Mouse (Mus musculus) midbrain, embryonic 16.5 days (tissue): ENCODE data around the gene Fgfrl1. TPM values are rescaled to one million over a fixed set of nuclear protein-coding genes. Genes with fewer than 3 reads are reported as not detected.

Experiments
- ATAC-seq: fragments of 200-750 bp; cut with Nextera tagmentation; 2 replicates; pipeline ENCODE4 v1.8.0; 2017; ENCODE audit warnings: moderate TSS enrichment
- H3K27ac ChIP-seq: fragments of 300-500 bp; sonication (generic); 2 replicates; pipeline ENCODE4 v1.5.1; 2014; ENCODE audit warnings: mild to moderate bottlenecking, low read length, mixed read lengths
- H3K27me3 ChIP-seq: fragments of 300-500 bp; sonication (generic); 2 replicates; pipeline ENCODE4 v1.6.1; 2014; ENCODE audit warnings: low read depth, low read length, mixed read lengths; ENCODE audit not compliant: control insufficient read depth, insufficient read depth
- H3K36me3 ChIP-seq: fragments of 300-500 bp; sonication (generic); 2 replicates; pipeline ENCODE4 v1.6.1; 2014; ENCODE audit warnings: mild to moderate bottlenecking, low read length, moderate library complexity, mixed read lengths; ENCODE audit not compliant: control insufficient read depth, insufficient read depth
- H3K4me1 ChIP-seq: fragments of 300-500 bp; sonication (generic); 2 replicates; pipeline ENCODE4 v1.6.1; 2014; ENCODE audit warnings: mild to moderate bottlenecking, low read length, mixed read lengths; ENCODE audit not compliant: control insufficient read depth, insufficient read depth
- H3K4me2 ChIP-seq: fragments of 300-500 bp; sonication (generic); 2 replicates; pipeline ENCODE4 v1.6.1; 2014; ENCODE audit warnings: mild to moderate bottlenecking, low read length, mixed read lengths
- H3K4me3 ChIP-seq: fragments of 300-500 bp; sonication (generic); 2 replicates; pipeline ENCODE4 v1.5.1; 2014; ENCODE audit warnings: low read depth, mild to moderate bottlenecking, low read length, moderate library complexity, mixed read lengths
- H3K9ac ChIP-seq: fragments of 300-500 bp; sonication (generic); 2 replicates; pipeline ENCODE4 v1.6.1; 2014; ENCODE audit warnings: low read depth, low read length, mixed read lengths
- H3K9me3 ChIP-seq: fragments of 300-500 bp; sonication (generic); replicated peaks from 2 replicates; pipeline ENCODE4 v1.6.1; 2014; ENCODE audit warnings: mild to moderate bottlenecking, low read length, mixed read lengths; ENCODE audit not compliant: control insufficient read depth, poor library complexity, severe bottlenecking
- WGBS: fragments of 180-500 bp; shearing (Covaris S2); extraction: QIAGEN DNeasy Blood & Tissue Kit; methylation state at CpG from one replicate; pipeline ENCODE4 v1.1.7; 2014; 5-methylcytosine and 5-hydroxymethylcytosine counted together
- polyA plus RNA-seq: library from polyadenylated mRNA; unstranded; fragments of >200 nt; fragmentation: Nextera tagmentation; extraction: Ambion mirVana; gene quantifications from 2 replicates; pipeline ENCODE4 v1.2.1, GENCODE M21; 2015

Fgfrl1 gene
- polyA plus RNA-seq, 1 experiment from 2014 or later: 3.3 TPM

DNA sequence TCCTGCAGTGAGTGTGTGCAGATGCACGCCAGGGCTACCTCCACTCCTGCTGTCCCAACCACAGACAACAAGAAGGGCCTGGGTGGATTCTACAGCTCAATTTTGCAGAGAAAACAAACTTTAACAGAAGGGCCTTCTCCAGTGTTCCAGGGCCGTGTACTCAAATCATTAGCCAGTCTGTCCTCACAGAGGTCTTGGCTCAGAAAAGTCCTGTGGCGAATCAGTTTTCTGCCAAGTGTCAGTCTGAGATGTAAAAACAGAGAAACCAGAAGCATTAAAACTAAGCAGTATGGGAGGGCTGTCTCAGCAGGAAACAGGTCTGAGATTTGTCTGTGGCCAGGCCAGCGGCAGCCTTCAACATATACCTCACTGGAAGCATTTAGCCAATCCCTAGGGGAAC is 25.9 kb downstream of the Fgfrl1 start:
- Histone ChIP-seq H3K4me1 (no peaks in the 10 kb centered on the region), H3K4me3 (no peak overlapping the region), H3K27me3 (no peaks in the 10 kb centered on the region), H3K9ac (no peak overlapping the region), H3K36me3 (no peaks in the 10 kb centered on the region), H3K9me3 (no peaks in the 10 kb centered on the region), H3K4me2 (no peak overlapping the region), H3K27ac (no peak overlapping the region)
- no peak for ATAC-seq
- WGBS: 35% methylated on average over 4 of the region's 4 CpGs

DNA sequence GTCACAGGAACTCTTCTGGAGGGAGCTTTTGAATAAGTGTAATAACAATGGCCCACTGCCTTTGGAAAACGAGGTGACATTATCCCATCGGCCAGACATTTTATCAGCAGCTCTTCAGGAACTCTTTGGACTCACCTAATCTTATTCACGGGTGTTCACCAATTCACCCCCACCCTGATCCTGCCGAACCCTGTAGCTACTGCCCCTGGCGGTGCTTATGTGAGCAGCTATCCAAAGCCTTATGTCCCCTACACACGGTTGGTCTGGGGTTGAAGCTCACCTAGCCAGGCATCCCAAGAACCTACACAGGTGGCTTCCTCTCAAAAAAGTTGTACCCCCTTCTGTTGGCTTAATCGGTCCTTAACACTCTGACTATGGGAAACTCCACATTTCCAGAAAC is 27.6 kb downstream of the Fgfrl1 start:
- Histone ChIP-seq H3K9me3 (no peaks in the 10 kb centered on the region), H3K36me3 (no peaks in the 10 kb centered on the region), H3K27ac (no peak overlapping the region), H3K27me3 (no peaks in the 10 kb centered on the region), H3K9ac (no peak overlapping the region), H3K4me2 (no peak overlapping the region), H3K4me3 (no peak overlapping the region), H3K4me1 (no peaks in the 10 kb centered on the region)
- WGBS: 70% methylated on average over 7 of the region's 7 CpGs
- no peak for ATAC-seq

GRCm38 (mm10) chr5:108724006-108724405 is 31.8 kb downstream of the Fgfrl1 start:
- H3K4me2 ChIP-seq: no peak overlapping the region
- no peak overlapping the region for H3K27ac ChIP-seq
- H3K36me3 ChIP-seq: no peaks in the 10 kb centered on the region
- 81% methylated on average over 2 of the region's 2 CpGs for WGBS
- H3K4me1 ChIP-seq: no peaks in the 10 kb centered on the region
- ATAC-seq: no peak
- no peaks in the 10 kb centered on the region for H3K9me3 ChIP-seq
- H3K27me3 ChIP-seq: no peaks in the 10 kb centered on the region
- no peak overlapping the region for H3K4me3 ChIP-seq
- H3K9ac ChIP-seq: no peak overlapping the region

DNA sequence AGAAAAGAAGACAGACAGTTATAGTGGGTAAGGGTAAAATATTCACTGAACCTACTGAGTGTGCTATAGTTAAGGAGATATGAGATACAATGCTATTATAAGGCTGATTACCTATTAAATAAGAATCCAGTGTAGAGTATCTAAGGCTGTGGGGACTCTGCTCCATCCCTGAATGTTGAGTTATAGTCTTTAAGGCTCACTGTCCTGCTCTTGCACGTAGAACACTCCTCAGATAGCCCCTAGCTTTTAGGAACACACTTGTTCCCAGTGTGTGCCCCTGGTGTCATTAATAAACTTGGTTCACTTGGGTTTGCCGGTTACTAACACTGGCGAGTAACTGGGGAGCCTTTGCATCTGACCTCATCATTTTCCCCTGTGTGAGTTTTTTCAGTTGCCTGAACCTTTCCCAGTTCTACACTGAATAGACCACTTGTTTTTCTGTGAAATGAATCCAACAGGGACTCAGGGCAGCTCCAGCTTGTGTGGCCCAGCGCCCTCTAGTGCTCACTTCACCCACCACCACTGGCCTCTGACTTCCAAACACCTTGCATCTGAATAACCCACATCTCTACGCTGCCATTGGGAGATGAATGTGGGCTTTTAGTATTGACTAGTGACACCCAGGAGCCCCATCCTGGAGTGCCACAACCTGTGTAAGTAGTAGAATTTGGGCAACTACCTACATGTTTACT is 34.5 kb downstream of the Fgfrl1 start:
- Histone ChIP-seq H3K4me2 (no peak overlapping the region), H3K27me3 (no peaks in the 10 kb centered on the region), H3K9me3 (no peaks in the 10 kb centered on the region), H3K9ac (no peak overlapping the region), H3K27ac (no peak overlapping the region), H3K4me3 (no peak overlapping the region), H3K36me3 (no peaks in the 10 kb centered on the region), H3K4me1 (no peaks in the 10 kb centered on the region)
- 21% methylated on average over 5 of the region's 5 CpGs for WGBS
- ATAC-seq: peak; percentile 76; the same call in 1 of the 2 replicates

GRCm38 (mm10) chr5:108727425-108727824 is 35.2 kb downstream of the Fgfrl1 start:
- 88% methylated on average over 1 of the region's 1 CpGs for WGBS
- Histone ChIP-seq H3K4me1 (no peaks in the 10 kb centered on the region), H3K4me2 (no peak overlapping the region), H3K4me3 (no peak overlapping the region), H3K9ac (no peak overlapping the region), H3K27ac (no peak overlapping the region), H3K36me3 (no peaks in the 10 kb centered on the region), H3K9me3 (no peaks in the 10 kb centered on the region), H3K27me3 (no peaks in the 10 kb centered on the region)
- no peak for ATAC-seq

DNA sequence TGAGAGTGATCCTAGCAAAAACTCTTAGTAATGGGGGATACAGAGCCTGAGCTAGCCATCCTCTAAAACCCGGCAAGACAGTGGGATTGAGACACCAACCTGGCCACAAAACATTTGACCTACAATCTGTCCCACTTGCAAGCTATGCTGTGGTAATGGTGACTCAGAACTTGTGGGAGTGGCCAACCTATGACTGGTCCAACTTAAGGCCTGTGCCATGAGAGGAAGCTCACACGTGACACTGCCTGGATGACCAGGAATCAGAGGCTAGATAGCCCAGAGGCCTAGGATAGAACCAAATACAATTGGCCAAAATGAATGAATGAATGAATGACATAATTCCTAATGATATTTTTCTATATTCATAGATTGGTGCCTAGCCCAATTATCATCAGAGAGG is 49.7 kb downstream of the Fgfrl1 start:
- no peak for ATAC-seq
- no peaks in the 10 kb centered on the region for H3K9me3 ChIP-seq
- no peak overlapping the region for H3K4me3 ChIP-seq
- no peak overlapping the region for H3K4me2 ChIP-seq
- 88% methylated on average over 2 of the region's 2 CpGs for WGBS
- no peak overlapping the region for H3K9ac ChIP-seq
- H3K4me1 ChIP-seq: no peaks in the 10 kb centered on the region
- H3K27me3 ChIP-seq: no peaks in the 10 kb centered on the region
- no peak overlapping the region for H3K27ac ChIP-seq
- no peaks in the 10 kb centered on the region for H3K36me3 ChIP-seq

GRCm38 (mm10) chr5:108742596-108742995 is 50.4 kb downstream of the Fgfrl1 start:
- Histone ChIP-seq H3K9me3 (no peaks in the 10 kb centered on the region), H3K36me3 (no peaks in the 10 kb centered on the region), H3K4me1 (no peaks in the 10 kb centered on the region), H3K27ac (no peak overlapping the region), H3K27me3 (no peaks in the 10 kb centered on the region), H3K4me3 (no peak overlapping the region), H3K4me2 (no peak overlapping the region), H3K9ac (no peak overlapping the region)
- ATAC-seq: no peak
- 63% methylated on average over 2 of the region's 2 CpGs for WGBS

GRCm38 (mm10) chr5:108743856-108744255 is 51.7 kb downstream of the Fgfrl1 start:
- H3K9ac ChIP-seq: no peak overlapping the region
- H3K27me3 ChIP-seq: no peaks in the 10 kb centered on the region
- no peak overlapping the region for H3K4me2 ChIP-seq
- 60% methylated on average over 2 of the region's 2 CpGs for WGBS
- H3K36me3 ChIP-seq: no peaks in the 10 kb centered on the region
- no peak overlapping the region for H3K4me3 ChIP-seq
- ATAC-seq: no peak
- no peaks in the 10 kb centered on the region for H3K9me3 ChIP-seq
- no peak overlapping the region for H3K27ac ChIP-seq
- H3K4me1 ChIP-seq: no peaks in the 10 kb centered on the region

DNA sequence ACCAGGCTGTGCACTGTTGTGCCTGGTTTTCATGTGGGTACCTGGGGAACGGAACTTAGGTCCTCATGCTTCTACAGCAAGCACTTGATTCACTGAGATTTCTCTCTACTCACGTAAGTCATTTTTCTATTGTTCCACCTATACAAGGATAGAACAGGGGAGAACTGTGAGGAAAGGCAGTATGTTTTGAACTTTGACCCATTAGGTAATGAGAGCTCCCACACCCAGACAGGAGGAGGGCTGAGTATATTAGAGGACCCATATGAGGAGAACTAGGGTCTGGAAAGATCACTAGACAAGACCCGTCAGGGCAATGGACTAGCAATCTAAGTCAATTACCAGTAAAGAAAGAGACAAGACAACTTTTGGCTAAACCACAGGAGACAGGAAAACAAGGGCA is 52.4 kb downstream of the Fgfrl1 start:
- WGBS: 82% methylated on average over 3 of the region's 3 CpGs
- Histone ChIP-seq H3K4me3 (no peak overlapping the region), H3K4me2 (no peak overlapping the region), H3K9ac (no peak overlapping the region), H3K27ac (no peak overlapping the region), H3K36me3 (no peaks in the 10 kb centered on the region), H3K9me3 (no peaks in the 10 kb centered on the region), H3K4me1 (no peaks in the 10 kb centered on the region), H3K27me3 (no peaks in the 10 kb centered on the region)
- ATAC-seq: no peak
